Mouse (Mus musculus) heart, embryonic 12.5 days (tissue): ENCODE data around the gene Epn2. TPM values are rescaled to one million over a fixed set of nuclear protein-coding genes. Genes with fewer than 3 reads are reported as not detected.
A peak's percentile ranks its signal among the peaks of the same experiment; 100 is the strongest.

ENCODE experiments used
- ATAC-seq: fragments of 200-750 bp; cut with Nextera tagmentation; 2 replicates; pipeline ENCODE4 v1.8.0; 2017; ENCODE audit warnings: moderate TSS enrichment, moderate library complexity; ENCODE audit not compliant: insufficient number of reproducible peaks, low FRiP score
- H3K27ac ChIP-seq: fragments of 300-500 bp; sonication (generic); 2 replicates; pipeline ENCODE4 v1.5.1; 2016; ENCODE audit warnings: mild to moderate bottlenecking, moderate library complexity; ENCODE audit not compliant: poor library complexity, severe bottlenecking
- H3K27me3 ChIP-seq: fragments of 300-500 bp; sonication (generic); replicated peaks from 2 replicates; pipeline ENCODE4 v1.6.1; 2016; ENCODE audit warnings: mild to moderate bottlenecking, moderate library complexity
- H3K36me3 ChIP-seq: fragments of 300-500 bp; sonication (generic); 2 replicates; pipeline ENCODE4 v1.6.1; 2016; ENCODE audit warnings: mild to moderate bottlenecking, moderate library complexity
- H3K4me1 ChIP-seq: fragments of 300-500 bp; sonication (generic); replicated peaks from 2 replicates; pipeline ENCODE4 v1.6.1; 2016; ENCODE audit warnings: mild to moderate bottlenecking
- H3K4me2 ChIP-seq: fragments of 300-500 bp; sonication (generic); 2 replicates; pipeline ENCODE4 v1.6.1; 2016; ENCODE audit warnings: mild to moderate bottlenecking, moderate library complexity
- H3K4me3 ChIP-seq: fragments of 300-500 bp; sonication (generic); 2 replicates; pipeline ENCODE4 v1.5.1; 2016; ENCODE audit warnings: mild to moderate bottlenecking
- H3K9ac ChIP-seq: fragments of 300-500 bp; sonication (generic); 2 replicates; pipeline ENCODE4 v1.6.1; 2016; ENCODE audit warnings: mild to moderate bottlenecking, moderate library complexity
- H3K9me3 ChIP-seq: fragments of 300-500 bp; sonication (generic); replicated peaks from 2 replicates; pipeline ENCODE4 v1.6.1; 2016; ENCODE audit warnings: mild to moderate bottlenecking, moderate library complexity
- WGBS: fragments of 180-500 bp; shearing (Covaris S2); methylation state at CpG from one replicate; pipeline ENCODE4 v1.1.7; 2016; 5-methylcytosine and 5-hydroxymethylcytosine counted together
- polyA plus RNA-seq: library from polyadenylated mRNA; unstranded; fragments of >200 nt; fragmentation: Nextera tagmentation; extraction: Ambion mirVana; gene quantifications from 2 replicates; pipeline ENCODE4 v1.2.1, GENCODE M21; 2016

Epn2 gene
- polyA plus RNA-seq, 1 experiment from 2014 or later = 23.1 TPM

DNA sequence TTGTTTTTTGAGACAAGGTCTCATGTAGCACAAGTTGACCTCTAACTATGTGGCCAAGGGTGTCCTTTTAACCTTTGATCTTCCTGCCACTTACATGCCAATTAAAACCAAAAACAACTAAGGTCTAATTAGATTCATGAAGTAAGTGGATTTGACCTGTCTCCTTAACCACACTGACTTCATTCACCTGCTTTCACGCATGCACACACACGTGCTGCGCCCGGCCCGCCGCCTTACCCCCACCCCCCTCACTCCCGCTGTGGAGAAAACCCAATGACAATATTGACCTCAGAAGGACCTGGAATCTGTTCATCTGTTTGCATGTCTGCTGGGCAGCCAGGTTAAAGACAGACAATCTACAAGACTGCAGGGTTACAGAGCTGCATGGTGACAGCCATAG lies 38.8 kb downstream of the Epn2 start:
- H3K4me2 ChIP-seq = no peak overlapping the region
- peaks cover 25% of the 10 kb centered on the region for H3K36me3 ChIP-seq
- H3K4me3 ChIP-seq = no peak overlapping the region
- WGBS = 88% methylated on average over 7 of the region's 7 CpGs
- H3K4me1 ChIP-seq = peaks cover 25% of the 10 kb centered on the region
- H3K27me3 ChIP-seq = no peaks in the 10 kb centered on the region
- H3K27ac ChIP-seq = no peak overlapping the region
- no peak for ATAC-seq
- no peaks in the 10 kb centered on the region for H3K9me3 ChIP-seq
- H3K9ac ChIP-seq = no peak overlapping the region

DNA sequence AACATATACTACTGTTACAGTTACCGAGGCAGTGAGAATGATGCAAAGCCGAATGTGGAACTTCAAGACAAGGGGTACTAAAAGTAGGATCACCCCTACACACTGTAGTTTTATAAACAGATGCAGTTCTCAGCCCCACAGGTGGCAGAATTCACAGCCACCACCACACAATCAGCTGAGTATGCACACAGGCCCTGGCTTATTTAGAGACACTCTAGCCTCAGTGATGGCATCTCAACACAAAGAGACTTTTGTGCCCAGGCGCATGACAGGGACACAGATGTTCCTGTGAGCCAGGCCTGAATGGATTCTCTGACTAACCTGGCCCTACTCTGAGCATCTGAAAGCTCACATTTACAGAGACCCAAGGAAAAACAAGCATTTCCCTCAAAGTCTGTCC lies 42.1 kb downstream of the Epn2 start:
- peaks cover 33% of the 10 kb centered on the region for H3K4me1 ChIP-seq
- no peak for ATAC-seq

DNA sequence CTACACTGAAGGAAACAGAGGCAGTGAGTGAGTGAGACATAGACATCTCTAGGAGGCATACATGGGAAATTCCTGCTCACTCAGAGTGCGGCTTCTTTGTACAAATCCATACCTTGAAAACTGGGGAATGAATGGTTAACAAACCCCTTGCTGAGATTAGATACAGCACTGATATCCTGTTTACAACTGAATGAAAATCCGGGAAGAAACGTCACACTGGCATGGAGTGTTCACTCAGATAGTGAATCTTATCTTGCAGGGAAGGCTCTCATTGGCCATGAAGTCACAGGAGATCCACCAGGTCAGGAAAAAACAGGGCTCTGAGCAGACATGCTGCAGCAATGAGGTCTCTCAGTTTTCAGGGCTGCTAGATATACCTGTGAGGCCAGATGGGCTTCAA lies 42.5 kb downstream of the Epn2 start:
- Histone ChIP-seq H3K4me1 (peaks cover 32% of the 10 kb centered on the region), H3K4me2 (no peak overlapping the region), H3K27ac (no peak overlapping the region), H3K36me3 (peaks cover 25% of the 10 kb centered on the region), H3K27me3 (no peaks in the 10 kb centered on the region), H3K4me3 (no peak overlapping the region), H3K9ac (no peak overlapping the region), H3K9me3 (no peaks in the 10 kb centered on the region)
- WGBS = 40% methylated on average over 3 of the region's 3 CpGs
- ATAC-seq = no peak

More for the DNA sequence above, 42.1 kb downstream of the Epn2 start:
- H3K9ac ChIP-seq = no peak overlapping the region
- H3K27me3 ChIP-seq = no peaks in the 10 kb centered on the region
- H3K36me3 ChIP-seq = peaks cover 24% of the 10 kb centered on the region
- H3K27ac ChIP-seq = no peak overlapping the region
- no peak overlapping the region for H3K4me3 ChIP-seq
- no peak overlapping the region for H3K4me2 ChIP-seq
- WGBS = 73% methylated on average over 3 of the region's 3 CpGs
- no peaks in the 10 kb centered on the region for H3K9me3 ChIP-seq

DNA sequence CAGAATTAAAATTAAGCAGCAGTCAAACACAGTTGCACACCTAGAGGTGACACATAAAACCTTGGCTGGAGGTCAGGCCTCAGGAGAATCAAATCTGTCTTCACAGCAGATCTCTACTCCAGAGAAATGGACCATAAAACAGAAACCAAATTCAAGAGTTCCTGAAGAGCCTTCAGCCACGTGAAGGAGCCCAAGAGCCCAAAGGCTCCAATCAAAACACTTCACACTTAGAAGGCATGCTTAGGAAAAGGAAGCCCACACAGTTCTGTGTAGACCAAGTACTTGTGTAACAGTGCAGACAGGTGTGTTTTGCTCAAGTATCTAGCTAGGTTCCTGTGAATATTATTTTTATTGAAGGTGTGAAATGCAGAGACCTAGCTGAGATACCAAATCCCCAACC lies 44.0 kb downstream of the Epn2 start:
- Histone ChIP-seq H3K9ac (no peak overlapping the region), H3K36me3 (peaks cover 32% of the 10 kb centered on the region), H3K27me3 (no peaks in the 10 kb centered on the region), H3K4me1 (peaks cover 19% of the 10 kb centered on the region), H3K27ac (no peak overlapping the region), H3K9me3 (no peaks in the 10 kb centered on the region), H3K4me3 (no peak overlapping the region), H3K4me2 (no peak overlapping the region)
- ATAC-seq = no peak
- WGBS = 64% methylated on average over 1 of the region's 1 CpGs

DNA sequence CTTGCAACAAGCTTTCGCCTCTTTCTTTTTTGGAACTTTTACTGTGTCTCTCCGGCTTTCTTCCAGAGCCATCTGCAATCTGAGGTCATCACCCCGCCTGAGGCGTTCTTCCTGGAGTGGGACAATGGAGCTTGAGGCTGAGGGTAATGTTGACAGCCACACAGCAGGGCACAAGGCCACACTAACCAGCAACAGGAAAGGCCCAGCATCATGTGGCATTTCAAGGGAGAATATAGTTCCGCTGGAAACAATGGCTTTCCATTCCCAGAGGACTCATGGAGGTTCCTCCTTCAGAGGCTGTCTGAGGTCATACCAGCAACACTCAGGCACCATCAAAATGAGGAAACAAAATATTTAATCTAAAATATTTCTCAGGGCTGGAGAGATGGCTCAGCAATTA lies 45.9 kb downstream of the Epn2 start:
- no peak overlapping the region for H3K9ac ChIP-seq
- peaks cover 21% of the 10 kb centered on the region for H3K36me3 ChIP-seq
- H3K9me3 ChIP-seq = no peaks in the 10 kb centered on the region
- H3K27ac ChIP-seq = no peak overlapping the region
- H3K4me2 ChIP-seq = no peak overlapping the region
- peak; percentile 58 for ATAC-seq
- no peak overlapping the region for H3K4me3 ChIP-seq
- no peaks in the 10 kb centered on the region for H3K27me3 ChIP-seq
- peaks cover 24% of the 10 kb centered on the region for H3K4me1 ChIP-seq
- WGBS = 63% methylated on average over 5 of the region's 5 CpGs

DNA sequence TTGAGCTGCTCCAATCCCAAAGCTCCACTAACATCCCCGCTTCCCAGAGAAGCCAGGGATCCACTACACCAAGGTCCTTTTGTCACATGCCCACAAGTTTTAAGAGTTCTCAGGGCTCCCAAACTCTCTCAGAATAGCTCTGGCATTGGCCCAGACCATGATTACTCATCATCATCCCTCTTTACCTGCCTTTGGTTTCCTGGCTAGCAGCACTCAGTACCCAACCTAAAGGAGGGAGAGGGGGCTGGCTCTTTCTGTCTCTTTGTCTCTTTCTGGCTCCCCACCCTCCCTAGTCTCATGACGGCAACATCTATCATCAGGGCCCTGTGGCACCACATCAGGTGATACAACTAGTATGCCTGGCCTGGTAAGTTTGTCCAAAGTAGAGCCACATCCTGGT lies 46.7 kb downstream of the Epn2 start:
- no peak overlapping the region for H3K4me2 ChIP-seq
- no peaks in the 10 kb centered on the region for H3K9me3 ChIP-seq
- ATAC-seq = no peak
- no peak overlapping the region for H3K4me3 ChIP-seq
- no peaks in the 10 kb centered on the region for H3K27me3 ChIP-seq
- WGBS = 78% methylated on average over 2 of the region's 2 CpGs
- no peak overlapping the region for H3K9ac ChIP-seq
- H3K36me3 ChIP-seq = peaks cover 24% of the 10 kb centered on the region
- H3K4me1 ChIP-seq = peaks cover 18% of the 10 kb centered on the region; the same call in 1 of the 2 replicates
- H3K27ac ChIP-seq = no peak overlapping the region

DNA sequence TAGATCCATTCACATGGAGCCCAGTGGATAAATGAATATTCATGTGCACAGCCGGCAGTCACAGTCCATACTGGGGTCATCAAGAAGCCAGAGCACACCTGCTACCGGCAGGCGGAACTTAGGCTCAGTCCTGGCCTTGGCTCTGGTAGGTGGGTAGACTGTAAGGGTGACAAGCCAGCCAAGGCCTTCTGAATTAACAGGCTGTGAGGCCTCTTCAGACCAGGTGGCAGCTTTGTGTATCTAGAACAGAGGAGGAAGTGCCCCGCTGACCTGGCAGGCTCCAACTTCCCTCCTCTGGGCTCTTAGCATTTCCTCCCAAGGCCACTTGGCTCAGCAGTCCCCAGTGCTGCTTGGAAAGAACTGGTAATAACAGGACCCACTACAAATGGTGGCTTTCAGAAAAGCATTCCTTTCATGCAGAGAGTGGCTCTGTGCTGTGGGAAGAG lies 50.2 kb downstream of the Epn2 start:
- H3K9me3 ChIP-seq = no peaks in the 10 kb centered on the region
- ATAC-seq = 0 out of 2 replicates have a peak, but pooled peaks have one; percentile 29
- peaks cover 26% of the 10 kb centered on the region for H3K36me3 ChIP-seq
- H3K27ac ChIP-seq = peak overlapping the region; percentile 55; the same call in 1 of the 2 replicates
- peaks cover 24% of the 10 kb centered on the region for H3K4me1 ChIP-seq
- no peak overlapping the region for H3K4me2 ChIP-seq
- H3K9ac ChIP-seq = no peak overlapping the region
- 55% methylated on average over 4 of the region's 4 CpGs for WGBS
- no peaks in the 10 kb centered on the region for H3K27me3 ChIP-seq
- H3K4me3 ChIP-seq = no peak overlapping the region

DNA sequence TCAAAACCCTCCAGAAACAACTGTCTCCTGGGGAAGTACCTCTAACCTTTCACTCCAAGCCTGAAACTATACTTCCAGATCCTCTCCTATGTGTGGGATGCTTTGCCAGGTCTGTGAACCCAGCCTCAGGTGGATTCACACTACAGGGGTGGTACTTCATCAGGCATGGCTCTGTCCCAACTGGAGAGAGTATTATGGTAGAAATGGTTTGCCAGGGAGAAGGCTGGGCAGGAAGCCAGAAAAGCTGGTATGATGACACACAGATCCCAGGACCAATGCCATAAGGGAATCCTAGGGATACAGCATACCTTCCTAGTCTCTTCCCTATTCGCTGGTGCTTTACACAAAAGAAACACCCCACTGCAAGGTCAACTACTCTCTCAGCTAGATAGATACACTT lies 52.6 kb downstream of the Epn2 start:
- Histone ChIP-seq H3K36me3 (peaks cover 28% of the 10 kb centered on the region), H3K4me3 (no peak overlapping the region), H3K4me1 (peaks cover 14% of the 10 kb centered on the region), H3K27me3 (no peaks in the 10 kb centered on the region), H3K4me2 (no peak overlapping the region), H3K9me3 (no peaks in the 10 kb centered on the region), H3K27ac (no peak overlapping the region), H3K9ac (no peak overlapping the region)
- no peak for ATAC-seq
- WGBS = 75% methylated on average over 1 of the region's 1 CpGs

DNA sequence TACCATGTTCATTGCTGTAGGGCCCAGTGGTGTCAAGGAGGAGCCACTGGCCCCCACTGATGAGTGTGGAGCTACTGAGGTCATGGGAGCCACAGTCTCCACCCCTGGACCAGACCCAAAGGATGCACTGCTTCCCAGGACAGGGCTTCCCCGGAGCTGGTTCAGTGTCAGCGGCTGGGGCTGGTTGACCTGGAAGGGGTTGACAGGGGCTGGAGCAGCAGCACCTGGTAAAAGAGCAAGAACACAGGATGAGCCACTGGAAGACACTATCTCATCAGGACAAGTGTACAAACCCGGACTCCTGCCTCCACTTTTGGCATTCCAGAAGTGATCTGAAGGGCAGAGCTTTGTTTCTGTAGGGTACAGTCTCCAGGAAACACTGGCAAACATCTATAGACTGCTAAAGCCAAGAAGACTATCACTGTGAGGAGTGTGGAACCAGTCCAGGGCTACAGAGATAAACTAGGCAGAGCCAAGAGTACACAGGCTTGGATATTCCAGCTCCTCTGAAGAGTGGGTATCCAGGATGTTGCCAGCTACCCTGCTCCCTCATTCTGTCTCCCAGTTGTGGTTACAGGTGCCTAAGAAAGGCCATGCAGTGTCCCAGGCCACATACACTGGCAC lies 59.9 kb downstream of the Epn2 start:
- Histone ChIP-seq H3K4me2 (no peak overlapping the region), H3K27ac (peak overlapping the region; percentile 51; the same call in 1 of the 2 replicates), H3K36me3 (peaks cover 73% of the 10 kb centered on the region), H3K9ac (no peak overlapping the region), H3K27me3 (no peaks in the 10 kb centered on the region), H3K4me3 (no peak overlapping the region), H3K9me3 (no peaks in the 10 kb centered on the region), H3K4me1 (peaks cover 19% of the 10 kb centered on the region)
- 84% methylated on average over 3 of the region's 3 CpGs for WGBS
- no peak for ATAC-seq

DNA sequence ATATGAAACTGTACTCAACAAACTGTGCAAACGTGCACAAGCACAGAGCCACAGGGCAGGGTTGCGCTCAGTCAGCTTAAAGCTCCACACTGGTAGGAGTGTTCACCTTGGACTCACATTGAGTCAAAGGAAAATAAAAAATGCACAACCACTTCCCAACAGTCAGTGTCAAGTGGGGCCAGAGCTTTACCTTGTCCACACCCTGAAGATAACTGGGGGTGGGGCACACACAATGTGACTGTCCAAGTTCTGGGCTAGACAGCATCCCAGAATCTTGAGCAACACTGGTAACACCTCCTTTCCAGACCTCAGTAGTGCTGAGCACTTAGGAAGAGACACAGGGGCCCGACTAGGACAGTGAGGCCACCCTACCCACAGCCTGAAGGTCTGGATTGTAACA lies 60.6 kb downstream of the Epn2 start:
- Histone ChIP-seq H3K4me3 (no peak overlapping the region), H3K36me3 (peaks cover 67% of the 10 kb centered on the region), H3K27ac (peak overlapping the region; percentile 51; the same call in 1 of the 2 replicates), H3K4me2 (no peak overlapping the region), H3K9me3 (no peaks in the 10 kb centered on the region), H3K9ac (no peak overlapping the region), H3K4me1 (peaks cover 19% of the 10 kb centered on the region), H3K27me3 (no peaks in the 10 kb centered on the region)
- ATAC-seq = peak; percentile 45; the same call in 1 of the 2 replicates
- WGBS = 60% methylated on average over 3 of the region's 3 CpGs

DNA sequence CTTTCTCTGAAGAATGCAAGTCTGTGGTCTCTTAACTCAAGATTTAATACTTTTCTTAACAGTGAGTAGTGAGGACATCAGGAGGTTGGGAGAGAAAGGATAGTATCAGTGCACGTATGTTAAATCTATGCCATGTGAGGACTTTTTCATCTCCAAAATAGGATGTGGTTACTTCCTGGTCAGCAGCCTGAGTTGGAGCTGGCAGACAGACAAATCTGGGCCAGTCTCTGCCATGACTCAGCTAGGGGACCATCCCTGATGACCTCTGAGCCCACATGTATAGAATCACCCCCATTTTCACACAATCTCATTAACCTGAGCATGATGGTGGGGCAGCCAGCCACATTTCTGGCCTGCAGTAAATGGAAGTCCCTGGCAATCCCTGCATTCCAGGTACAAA lies 61.5 kb downstream of the Epn2 start:
- H3K27me3 ChIP-seq = no peaks in the 10 kb centered on the region
- H3K36me3 ChIP-seq = peaks cover 64% of the 10 kb centered on the region
- no peaks in the 10 kb centered on the region for H3K9me3 ChIP-seq
- H3K9ac ChIP-seq = no peak overlapping the region
- H3K27ac ChIP-seq = no peak overlapping the region
- peaks cover 19% of the 10 kb centered on the region for H3K4me1 ChIP-seq
- no peak overlapping the region for H3K4me2 ChIP-seq
- ATAC-seq = no peak
- no peak overlapping the region for H3K4me3 ChIP-seq
- 75% methylated on average over 1 of the region's 1 CpGs for WGBS

DNA sequence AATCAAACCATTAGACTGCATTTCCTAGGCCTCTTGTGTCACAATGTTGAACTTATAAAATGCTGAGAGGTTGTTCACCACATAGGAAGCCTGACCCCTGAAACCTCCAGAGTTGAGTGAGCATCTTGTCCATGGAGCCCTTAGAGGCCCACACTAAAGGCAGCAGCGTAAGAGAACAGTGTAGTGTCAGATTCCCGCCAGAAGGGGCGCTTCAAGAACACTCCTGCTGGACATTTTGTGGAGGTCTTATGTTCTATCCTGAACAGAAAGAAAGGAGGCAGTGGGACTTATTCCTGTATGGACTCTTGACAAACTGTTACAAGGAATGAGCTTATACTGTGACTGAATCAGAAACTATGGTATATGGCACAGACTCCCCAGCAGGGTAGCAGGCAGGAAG lies 64.5 kb downstream of the Epn2 start:
- no peak overlapping the region for H3K9ac ChIP-seq
- H3K36me3 ChIP-seq = peaks cover 39% of the 10 kb centered on the region
- 43% methylated on average over 3 of the region's 3 CpGs for WGBS

More for the DNA sequence above, 64.5 kb downstream of the Epn2 start:
- Histone ChIP-seq H3K27me3 (no peaks in the 10 kb centered on the region), H3K4me1 (peaks cover 19% of the 10 kb centered on the region), H3K4me3 (no peak overlapping the region), H3K9me3 (no peaks in the 10 kb centered on the region), H3K4me2 (no peak overlapping the region), H3K27ac (no peak overlapping the region)
- no peak for ATAC-seq
